8 mouse cellular contexts compared by ENCODE assay signal in genomic region chr15:94542567-94543408, GRCm38 (mm10). TPM values are rescaled to one million over a fixed set of nuclear protein-coding genes. Genes with fewer than 3 reads are reported as not detected.
DNase-seq lines count a peak whose midpoint lies in the region; ATAC-seq and TF ChIP-seq lines count a peak whose summit lies in the region.

No protein-coding gene starts in this region.

- no peaks in the 10 kb centered on the region for H3K36me3 ChIP-seq in kidney, embryonic 14.5 days (ENCODE audit: control insufficient read depth, insufficient read depth, low read length)
- H3K36me3 ChIP-seq in midbrain, postnatal 0 days (ENCODE audit: insufficient read depth, low read length), result no peaks in the 10 kb centered on the region

- peak overlapping the region; percentile 72 for H3K4me2 ChIP-seq in kidney, embryonic 14.5 days (replicated peaks; ENCODE audit: low read depth, low read length)
- H3K4me2 ChIP-seq in midbrain, postnatal 0 days (ENCODE audit: low read depth, low read length, poor library complexity, severe bottlenecking), result peak overlapping the region; percentile 71

- H3K9me3 ChIP-seq in kidney, embryonic 14.5 days (ENCODE audit: control insufficient read depth, low read length), result no peaks in the 10 kb centered on the region
- H3K9me3 ChIP-seq in midbrain, postnatal 0 days (ENCODE audit: low read length), result no peaks in the 10 kb centered on the region

- H3K4me3 ChIP-seq in kidney, embryonic 14.5 days (ENCODE audit: low read length), result peak overlapping the region; percentile 74
- peak overlapping the region; percentile 67 for H3K4me3 ChIP-seq in cortical plate, adult 2 months (ENCODE audit: insufficient read depth, low read length)
- H3K4me3 ChIP-seq in midbrain, postnatal 0 days (ENCODE audit: low read depth, low read length), result peak overlapping the region; percentile 49

- no peak for DNase-seq in kidney, postnatal 10 days
- DNase-seq in midbrain, postnatal 0 days (ENCODE audit: low spot score), result no peak
- DNase-seq in urinary bladder, postnatal 14 days (ENCODE audit: low spot score), result no peak
- DNase-seq in thymus, postnatal 14 days, result no peak
- no peak for DNase-seq in ovary, postnatal 36 days (ENCODE audit: low spot score)

- H3K27ac ChIP-seq in kidney, embryonic 14.5 days (ENCODE audit: low read depth, low read length), result peak overlapping the region; percentile 65
- no peak overlapping the region for H3K27ac ChIP-seq in cortical plate, adult 2 months (ENCODE audit: insufficient read depth, low read length)
- peak overlapping the region; percentile 65 for H3K27ac ChIP-seq in midbrain, postnatal 0 days (ENCODE audit: low read depth, low read length)

- H3K9ac ChIP-seq in kidney, embryonic 14.5 days (ENCODE audit: low read depth, low read length), result peak overlapping the region; percentile 76
- H3K9ac ChIP-seq in midbrain, postnatal 0 days (replicated peaks; ENCODE audit: low read length, poor library complexity, severe bottlenecking), result peak overlapping the region; percentile 37

- ATAC-seq in kidney, embryonic 14.5 days (ENCODE audit: low FRiP score, low TSS enrichment), result peak; percentile 88
- peak; percentile 39 for ATAC-seq in inflammation-experienced regulatory T-cells, adult 6 months
- ATAC-seq in midbrain, postnatal 0 days (ENCODE audit: low FRiP score), result peak; percentile 91

- no peak for TF ChIP-seq CTCF in cortical plate, adult 2 months (IDR thresholded peaks at IDR 0.05; ENCODE audit: extremely low read depth, insufficient read depth, low read length)
- TF ChIP-seq CTCF in midbrain, postnatal 0 days (IDR thresholded peaks at IDR 0.05), result no peak

- no peak for TF ChIP-seq POLR2A in cortical plate, adult 2 months (IDR thresholded peaks at IDR 0.05; ENCODE audit: extremely low read depth, insufficient read depth, low read length)

- H3K4me1 ChIP-seq in kidney, embryonic 14.5 days (ENCODE audit: control insufficient read depth, insufficient read depth, low read length), result 0 out of 2 replicates have a peak, but pooled peaks cover 2% of the 10 kb centered on the region
- H3K4me1 ChIP-seq in cortical plate, adult 2 months (ENCODE audit: control insufficient read depth, insufficient read depth, low read length), result no peaks in the 10 kb centered on the region
- no peaks in the 10 kb centered on the region for H3K4me1 ChIP-seq in midbrain, postnatal 0 days (ENCODE audit: insufficient read depth, low read length)

- H3K27me3 ChIP-seq in kidney, embryonic 14.5 days (ENCODE audit: control insufficient read depth, insufficient read depth, low read length), result no peaks in the 10 kb centered on the region
- H3K27me3 ChIP-seq in midbrain, postnatal 0 days (ENCODE audit: insufficient read depth, low read length), result no peaks in the 10 kb centered on the region

- 19% methylated on average over 12 of the region's 22 CpGs for WGBS in kidney, embryonic 14.5 days
- WGBS in midbrain, postnatal 0 days, result 8% methylated on average over 20 of the region's 22 CpGs

RNA-seq across cellular contexts. Expression of gene Pus7l, which starts 0.6 kb away (rescaled TPM):
- 9.2 and 11.4 TPM in 2 replicates for polyA plus RNA-seq in kidney, embryonic 14.5 days (2014; fragmentation: Nextera tagmentation; extraction: Ambion mirVana)
- 3.1 and 3.3 TPM in 2 replicates for polyA plus RNA-seq in cortical plate, adult 2 months (2012; rRNA removed)
- polyA plus RNA-seq in inflammation-experienced regulatory T-cells, adult 6 months (2017; shearing (Covaris generic)), result 10 to 100 TPM in 1 of 3 experiments, 1 to 10 TPM in 2; 6.7 to 10.6 (median 9.8) TPM
- total RNA-seq in midbrain, postnatal 0 days (2014; rRNA removed), result 3.8 and 4.5 TPM in 2 replicates
- 4.7 and 4.8 TPM in 2 replicates for polyA plus RNA-seq in midbrain, postnatal 0 days (2015; fragmentation: Nextera tagmentation; extraction: Ambion mirVana)

RNA-seq across cellular contexts. Expression of gene Irak4, which starts 0.7 kb away (rescaled TPM):
- 5.5 and 10.4 TPM in 2 replicates for polyA plus RNA-seq in kidney, embryonic 14.5 days (2014; fragmentation: Nextera tagmentation; extraction: Ambion mirVana)
- polyA plus RNA-seq in cortical plate, adult 2 months (2012; rRNA removed), result 2.0 and 2.2 TPM in 2 replicates
- 10 to 100 TPM; 33.4 to 36.6 (median 35.7) TPM for polyA plus RNA-seq in inflammation-experienced regulatory T-cells, adult 6 months (2017; shearing (Covaris generic))
- 2.7 and 3.6 TPM in 2 replicates for total RNA-seq in midbrain, postnatal 0 days (2014; rRNA removed)
- 1.7 and 1.8 TPM in 2 replicates for polyA plus RNA-seq in midbrain, postnatal 0 days (2015; fragmentation: Nextera tagmentation; extraction: Ambion mirVana)

RNA-seq across cellular contexts. Expression of gene Twf1, which starts 46.9 kb away (rescaled TPM):
- polyA plus RNA-seq in kidney, embryonic 14.5 days (2014; fragmentation: Nextera tagmentation; extraction: Ambion mirVana), result 67.7 and 86.5 TPM in 2 replicates
- 42.0 and 43.4 TPM in 2 replicates for polyA plus RNA-seq in cortical plate, adult 2 months (2012; rRNA removed)
- polyA plus RNA-seq in inflammation-experienced regulatory T-cells, adult 6 months (2017; shearing (Covaris generic)), result 10 to 100 TPM; 55.1 to 60.8 (median 58.3) TPM
- total RNA-seq in midbrain, postnatal 0 days (2014; rRNA removed), result 35.3 and 40.4 TPM in 2 replicates
- polyA plus RNA-seq in midbrain, postnatal 0 days (2015; fragmentation: Nextera tagmentation; extraction: Ambion mirVana), result 64.9 and 65.6 TPM in 2 replicates

Comparison
In these comparisons a context has a peak if more than half of its experiments do, and no peak if none do; other contexts are left out.
1. ATAC-seq: peak in every context shown above with its lines; median percentile 91 in midbrain, postnatal 0 days; 88 in kidney, embryonic 14.5 days; 39 in inflammation-experienced regulatory T-cells, adult 6 months.